Mouse (Mus musculus) ovary, postnatal 36 days (tissue): ENCODE measurements around the gene Anks1b.

Experiments
- DNase-seq: peaks from one replicate; pipeline ENCODE4 v3.0.0; 2022; ENCODE audit warnings: low spot score, mixed read lengths

The Anks1b gene

GRCm38 (mm10) chr10:90376605-90377004 is 503.3 kb downstream of the Anks1b start:
- no peak for DNase-seq

GRCm38 (mm10) chr10:90380062-90380461 is 506.8 kb downstream of the Anks1b start:
- no peak for DNase-seq

- DNase-seq = no peak
Measured at GRCm38 (mm10) chr10:90380704-90381339, 507.5 kb downstream of the Anks1b start.

- no peak for DNase-seq
Measured at GRCm38 (mm10) chr10:90400382-90400781, 527.1 kb downstream of the Anks1b start.

- DNase-seq = no peak
Measured at GRCm38 (mm10) chr10:90408484-90408883, 535.2 kb downstream of the Anks1b start.

GRCm38 (mm10) chr10:90431527-90431926 is 558.2 kb downstream of the Anks1b start:
- DNase-seq = no peak

- DNase-seq = no peak
Measured at GRCm38 (mm10) chr10:90431974-90432373, 558.7 kb downstream of the Anks1b start.

- DNase-seq = no peak
Measured at GRCm38 (mm10) chr10:90432479-90432878, 559.2 kb downstream of the Anks1b start.

GRCm38 (mm10) chr10:90441036-90441435 is 567.7 kb downstream of the Anks1b start:
- no peak for DNase-seq

GRCm38 (mm10) chr10:90441656-90442055 is 568.3 kb downstream of the Anks1b start:
- no peak for DNase-seq

- no peak for DNase-seq
Measured at GRCm38 (mm10) chr10:90464906-90465305, 591.6 kb downstream of the Anks1b start.

GRCm38 (mm10) chr10:90465426-90465825 is 592.1 kb downstream of the Anks1b start:
- no peak for DNase-seq

GRCm38 (mm10) chr10:90467546-90467945 is 594.2 kb downstream of the Anks1b start:
- DNase-seq = no peak

- peak; percentile 3 for DNase-seq
Measured at GRCm38 (mm10) chr10:90493436-90493835, 620.1 kb downstream of the Anks1b start.

- DNase-seq = no peak
Measured at GRCm38 (mm10) chr10:90493996-90494642, 620.8 kb downstream of the Anks1b start.

GRCm38 (mm10) chr10:90494981-90495516 is 621.7 kb downstream of the Anks1b start:
- no peak for DNase-seq

GRCm38 (mm10) chr10:90507561-90507960 is 634.3 kb downstream of the Anks1b start:
- no peak for DNase-seq

- DNase-seq = no peak
Measured at GRCm38 (mm10) chr10:90512801-90513200, 639.5 kb downstream of the Anks1b start.

GRCm38 (mm10) chr10:90531813-90532212 is 658.5 kb downstream of the Anks1b start:
- no peak for DNase-seq

GRCm38 (mm10) chr10:90535370-90535769 is 662.1 kb downstream of the Anks1b start:
- no peak for DNase-seq

GRCm38 (mm10) chr10:90546635-90547034 is 673.3 kb downstream of the Anks1b start:
- no peak for DNase-seq

GRCm38 (mm10) chr10:90562906-90563305 is 689.6 kb downstream of the Anks1b start:
- no peak for DNase-seq
